Mouse (Mus musculus): ENCODE data around the gene Phf7.

Gene Phf7

DNA sequence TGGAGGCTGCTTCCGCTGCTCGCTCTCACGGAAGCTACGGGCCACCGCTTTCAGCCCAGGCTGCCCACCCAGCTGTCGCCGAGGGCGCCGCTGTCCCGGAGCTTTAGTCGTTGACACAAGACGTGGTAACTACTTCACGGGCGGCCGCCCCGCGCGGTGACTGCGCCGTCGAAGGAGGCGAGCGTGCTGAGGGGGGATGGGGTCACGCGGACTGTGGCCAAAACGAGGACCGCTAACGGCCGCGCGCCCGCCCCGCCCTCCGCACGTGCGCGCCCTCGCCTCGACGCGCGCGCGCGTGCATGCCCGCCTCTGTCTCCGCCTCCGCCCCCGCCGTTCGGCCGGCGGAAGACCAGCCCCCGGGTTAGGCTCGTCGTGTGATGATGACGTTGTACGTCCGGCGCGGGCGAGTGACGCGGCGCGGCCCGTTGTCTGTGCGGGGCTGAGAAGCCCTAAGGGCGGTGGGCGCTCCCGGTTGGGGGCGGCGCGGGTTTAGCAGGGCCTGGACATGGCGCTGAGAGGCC, at the start of gene Phf7, which contains the start of gene Bap1:
TSS of gene Phf7 (minus strand) at position 234 of the 521 bp plus-strand sequence.
TSS of gene Bap1 (plus strand) at position 367 of the 521 bp plus-strand sequence.
- DNase-seq (ENCODE audit: inconsistent ontology term) = peak; percentile 98

GRCm38 (mm10) chr14:31285728-31286127, 34.6 kb upstream of the Phf7 start:
- DNase-seq (ENCODE audit: inconsistent ontology term) = no peak

GRCm38 (mm10) chr14:31272164-31272563, 21.0 kb upstream of the Phf7 start:
- DNase-seq (ENCODE audit: inconsistent ontology term) = peak; percentile 48

DNA sequence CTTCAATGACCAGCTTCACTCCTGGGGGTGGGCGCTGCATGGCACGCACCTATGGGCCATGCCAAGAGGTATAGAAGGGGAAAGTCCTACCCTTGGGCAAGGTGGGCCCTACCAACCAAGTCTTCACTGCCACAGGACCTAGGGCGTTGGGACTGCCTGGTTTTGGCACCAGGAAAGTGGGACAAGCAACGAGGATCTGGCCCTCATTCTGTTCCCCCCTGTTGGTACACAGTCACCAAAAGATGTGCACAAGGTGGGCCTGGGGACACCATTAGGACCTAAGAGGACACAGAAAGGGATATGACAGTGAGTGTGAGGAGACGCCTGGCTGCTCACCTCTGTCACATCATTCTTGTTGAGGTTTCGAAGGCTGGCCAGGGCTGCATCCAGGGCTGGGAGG, 20.0 kb upstream of the Phf7 start:
- no peak for DNase-seq (ENCODE audit: inconsistent ontology term)

- DNase-seq (ENCODE audit: inconsistent ontology term) = peak; percentile 32
Observed at GRCm38 (mm10) chr14:31269456-31270100, 18.5 kb upstream of the Phf7 start.

DNA sequence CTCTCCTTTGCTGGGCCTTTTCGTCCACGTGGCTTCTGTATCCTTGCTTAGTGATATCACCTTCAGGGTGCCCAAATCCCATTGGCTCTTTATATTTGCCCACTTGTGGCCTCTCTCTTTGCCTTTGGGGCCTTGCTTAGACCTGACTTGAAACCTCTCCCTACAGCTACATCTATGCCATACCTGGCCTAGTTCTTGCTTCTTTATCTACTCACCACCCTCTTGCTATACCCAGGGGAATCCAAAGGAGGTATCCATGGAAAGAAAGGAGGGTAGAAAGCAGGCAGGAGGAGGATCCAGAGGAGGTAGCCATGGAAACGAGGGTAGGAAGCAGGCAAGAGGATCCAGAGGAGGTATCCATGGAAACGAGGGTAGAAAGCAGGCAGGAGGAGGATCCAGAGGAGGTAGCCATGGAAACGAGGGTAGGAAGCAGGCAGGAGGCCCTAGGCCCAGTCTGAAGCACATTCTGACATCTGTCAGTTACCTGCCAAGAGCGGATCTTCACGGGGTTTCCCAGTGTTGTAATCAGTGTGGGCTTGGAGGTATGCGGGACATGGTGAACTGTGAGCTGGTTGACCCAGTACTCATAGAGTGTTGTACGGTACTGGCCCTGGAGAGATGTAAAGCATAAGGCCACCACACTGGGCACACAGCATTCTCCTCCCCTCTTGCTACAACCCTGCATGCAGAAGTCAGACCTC, 17.3 kb upstream of the Phf7 start:
- no peak for DNase-seq (ENCODE audit: inconsistent ontology term)

DNA sequence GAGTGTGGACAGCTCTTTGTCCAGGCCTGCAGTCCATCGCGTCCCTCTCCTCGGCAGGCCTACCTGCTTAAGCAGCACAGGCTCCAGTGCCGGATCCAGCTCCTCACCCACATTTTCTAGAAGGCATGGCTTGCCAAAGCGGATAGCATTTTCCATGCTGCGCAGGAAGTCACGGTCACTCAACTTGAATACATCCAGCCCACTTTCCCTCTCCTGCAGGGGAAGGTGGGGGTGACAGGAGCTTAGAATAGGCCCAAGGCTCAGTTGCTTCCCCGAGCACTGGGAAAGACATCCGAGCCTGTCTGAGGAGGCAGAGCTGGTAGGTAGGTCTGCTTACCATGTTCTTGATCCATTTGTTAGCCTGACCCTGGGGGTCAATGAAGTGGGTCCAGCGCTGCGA, 16.5 kb upstream of the Phf7 start:
- no peak for DNase-seq (ENCODE audit: inconsistent ontology term)

DNA sequence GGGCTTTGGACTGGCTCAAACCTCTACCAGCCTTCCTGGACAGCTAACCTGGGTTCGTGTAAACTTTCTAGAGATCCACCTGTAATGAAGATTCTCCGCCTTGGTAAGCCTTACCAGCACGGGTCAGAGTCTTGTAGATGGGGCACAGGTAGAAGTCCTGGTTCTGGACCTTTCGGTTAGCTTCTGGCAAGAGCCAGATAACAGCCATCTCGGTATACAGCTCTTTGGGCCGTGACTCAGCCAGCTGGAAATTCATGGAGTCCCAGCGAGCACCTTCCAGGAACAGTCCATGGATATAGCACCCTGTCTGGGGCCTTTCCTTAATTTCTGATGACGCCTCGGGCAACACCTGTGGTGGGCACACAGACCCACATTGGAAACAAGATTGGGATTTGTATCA, 9.8 kb upstream of the Phf7 start:
- DNase-seq (ENCODE audit: inconsistent ontology term) = no peak

DNA sequence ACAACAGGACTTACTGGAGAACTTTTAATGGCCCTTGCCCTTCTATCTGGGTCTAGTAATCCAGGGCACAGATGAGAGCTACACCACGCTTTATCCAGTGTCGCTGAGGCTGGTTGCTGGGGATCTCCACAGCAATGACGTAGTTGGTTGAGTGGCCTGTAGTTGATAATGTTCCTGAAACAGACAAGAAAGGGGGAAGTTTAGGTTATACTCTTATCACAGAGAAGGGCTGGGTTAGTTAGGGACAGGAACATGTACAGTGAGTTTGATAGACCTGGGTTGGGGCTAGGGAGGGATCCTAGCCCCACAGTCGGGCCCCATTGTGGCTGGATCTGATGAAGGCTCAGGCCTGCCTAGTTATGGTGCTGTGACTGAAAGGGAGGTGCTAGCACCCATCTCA, 9.3 kb upstream of the Phf7 start:
- DNase-seq (ENCODE audit: inconsistent ontology term) = no peak

- no peak for DNase-seq (ENCODE audit: inconsistent ontology term)
Observed at GRCm38 (mm10) chr14:31258476-31259050, 7.4 kb upstream of the Phf7 start.

DNA sequence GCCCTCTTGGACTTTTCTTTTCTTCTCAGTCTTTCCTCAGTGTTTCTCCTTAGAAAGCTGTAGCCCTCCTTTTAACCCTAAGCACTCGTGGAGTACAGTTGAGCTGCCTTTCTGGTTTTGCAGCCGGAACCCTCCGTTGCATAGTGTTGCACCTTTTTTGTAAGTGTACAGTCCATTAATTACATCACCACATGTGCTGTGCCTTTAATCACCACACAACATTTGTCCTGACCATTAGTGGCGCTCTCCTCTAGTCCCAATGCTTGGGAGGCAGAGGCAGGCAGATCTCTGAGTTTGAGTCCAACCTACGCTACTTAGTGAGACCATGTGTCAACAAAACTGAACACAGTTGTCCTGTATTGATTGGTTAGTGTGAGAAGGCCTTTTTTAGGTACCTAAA, 974 bp upstream of the Phf7 start:
- no peak for DNase-seq (ENCODE audit: inconsistent ontology term)

DNA sequence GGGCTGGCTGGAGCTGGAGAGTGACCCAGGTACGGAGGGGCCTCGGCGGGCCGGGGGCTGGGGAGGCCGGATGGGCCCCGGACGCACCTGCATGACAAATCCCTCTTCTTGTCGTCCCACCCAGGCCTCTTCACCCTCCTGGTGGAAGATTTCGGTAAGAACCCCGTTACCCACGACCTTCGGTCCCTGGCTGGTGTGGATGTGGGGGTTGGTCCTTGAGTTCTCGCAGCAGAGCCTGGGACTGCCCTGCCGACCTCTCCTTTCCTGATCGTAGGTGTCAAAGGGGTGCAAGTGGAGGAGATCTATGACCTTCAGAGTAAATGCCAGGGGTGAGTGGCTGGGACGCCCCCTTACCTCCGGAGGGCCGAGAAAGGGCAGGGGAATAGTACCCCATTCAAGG, 509 bp upstream of the Phf7 start:
- no peak for DNase-seq (ENCODE audit: inconsistent ontology term)

DNA sequence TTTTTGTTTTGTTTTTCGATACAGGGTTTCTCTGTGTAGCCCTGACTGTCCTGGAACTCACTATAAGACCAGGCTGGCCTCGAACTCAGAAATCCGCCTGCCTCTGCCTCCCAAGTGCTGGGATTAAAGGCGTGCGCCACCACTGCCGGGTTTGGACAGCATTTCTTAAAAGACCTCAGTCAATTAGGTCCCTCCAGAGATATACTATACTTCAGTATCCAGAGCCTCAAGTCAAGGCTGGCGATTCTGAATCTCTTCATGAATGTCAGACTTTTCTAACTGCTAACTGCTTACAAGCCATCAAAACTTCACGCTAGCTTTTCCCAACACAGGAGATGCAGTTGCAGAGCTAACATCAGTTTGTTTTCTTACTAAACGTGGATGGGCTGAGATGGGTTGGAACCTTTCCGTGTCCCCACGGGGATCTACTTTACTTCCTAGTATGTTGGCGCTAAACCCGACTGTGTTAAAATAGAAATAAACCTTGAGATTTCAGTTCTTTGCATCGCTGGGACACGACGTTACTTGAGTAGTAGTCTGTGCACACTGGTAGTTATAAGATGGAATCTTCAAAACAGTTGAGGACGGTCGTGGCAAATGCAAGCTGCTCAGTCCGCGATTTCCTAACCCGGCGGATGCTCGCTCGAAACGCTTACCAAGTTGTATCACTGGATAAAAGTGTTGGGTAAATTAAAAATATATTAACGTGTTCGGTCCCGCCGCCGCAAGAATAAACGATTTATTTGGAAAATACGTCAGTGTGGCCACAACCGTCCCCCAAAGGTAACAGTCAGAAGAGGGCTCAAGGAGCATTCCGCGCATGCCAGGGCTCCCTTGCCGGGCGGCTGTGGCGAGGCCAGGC, 664 bp downstream of the Phf7 start:
- DNase-seq (ENCODE audit: inconsistent ontology term) = no peak

- no peak for DNase-seq (ENCODE audit: inconsistent ontology term)
Observed at GRCm38 (mm10) chr14:31248396-31248795, 2.7 kb downstream of the Phf7 start.

GRCm38 (mm10) chr14:31245946-31246345, 5.2 kb downstream of the Phf7 start:
- peak; percentile 12 for DNase-seq (ENCODE audit: inconsistent ontology term)

- DNase-seq (ENCODE audit: inconsistent ontology term) = no peak
Observed at GRCm38 (mm10) chr14:31244777-31245176, 6.3 kb downstream of the Phf7 start.

GRCm38 (mm10) chr14:31240528-31240927, 10.6 kb downstream of the Phf7 start:
- no peak for DNase-seq (ENCODE audit: inconsistent ontology term)

DNA sequence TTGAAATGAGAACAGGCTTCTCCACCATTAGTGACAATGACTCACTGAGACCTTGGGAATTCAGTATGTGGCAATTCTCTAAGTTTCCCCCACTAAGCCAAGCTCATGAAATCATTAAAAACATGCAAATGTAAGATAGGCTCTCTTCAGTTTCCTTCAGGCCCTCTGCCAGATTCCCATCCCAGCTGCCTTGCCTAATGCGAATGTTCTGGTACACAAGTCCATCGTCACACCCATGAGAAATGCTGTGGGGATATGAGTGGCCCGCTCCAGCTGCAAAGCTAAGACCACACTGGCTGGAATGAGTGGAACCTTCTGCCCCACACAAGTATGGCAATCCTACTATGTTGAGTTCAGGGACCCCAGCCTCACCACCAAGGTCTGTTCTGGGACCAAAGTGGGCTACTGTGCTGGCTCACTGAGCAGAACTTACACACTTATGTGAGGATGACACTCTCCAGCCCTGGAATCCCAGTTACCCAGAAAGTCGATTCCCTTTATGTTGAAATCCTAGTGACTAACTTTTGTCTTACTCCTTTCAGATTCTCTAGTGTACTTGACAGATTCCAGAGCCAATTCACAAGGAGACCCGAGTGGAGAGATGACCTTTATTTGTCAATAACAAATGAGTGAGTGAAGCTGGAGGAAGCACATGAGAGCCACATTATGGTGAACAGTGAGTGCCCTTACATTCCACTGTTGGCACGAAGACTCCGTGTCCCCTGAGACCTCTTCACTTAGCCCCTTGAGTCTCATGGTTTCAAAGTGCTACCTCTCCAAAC, 13.8 kb downstream of the Phf7 start:
- DNase-seq (ENCODE audit: inconsistent ontology term) = no peak

GRCm38 (mm10) chr14:31233996-31234591, 17.0 kb downstream of the Phf7 start:
- peak; percentile 60 for DNase-seq (ENCODE audit: inconsistent ontology term)
